Mouse (Mus musculus): ENCODE measurements around the gene Tmeff1.
"Not testable (repeated sequence)": the region's sequence is repeated elsewhere in the genome, so short reads cannot be mapped to it uniquely, and the experiment has no call there.

Gene Tmeff1

GRCm38 (mm10) chr4:48660619-48661575 lies 75.9 kb downstream of the Tmeff1 start:
- DNase-seq (ENCODE audit: low read depth, low spot score): no peak
- Histone ChIP-seq H3K27me3 (ENCODE audit: control insufficient read depth, insufficient read depth, low read length, poor library complexity, severe bottlenecking) (no peaks in the 10 kb centered on the region; the same call in 1 of the 2 replicates), H3K36me3 (ENCODE audit: control insufficient read depth, insufficient read depth, low read length, poor library complexity, severe bottlenecking) (no peaks in the 10 kb centered on the region)

GRCm38 (mm10) chr4:48663271-48663670 lies 78.3 kb downstream of the Tmeff1 start, which contains the start of gene Cavin4:
Gene Cavin4 (plus strand): TSS chr4:48663514.
- Histone ChIP-seq H3K27me3 (ENCODE audit: control insufficient read depth, insufficient read depth, low read length, poor library complexity, severe bottlenecking) (no peaks in the 10 kb centered on the region; the same call in 1 of the 2 replicates), H3K36me3 (ENCODE audit: control insufficient read depth, insufficient read depth, low read length, poor library complexity, severe bottlenecking) (no peaks in the 10 kb centered on the region)
- no peak for DNase-seq (ENCODE audit: low read depth, low spot score)

GRCm38 (mm10) chr4:48664021-48664420 lies 79.0 kb downstream of the Tmeff1 start:
- Histone ChIP-seq H3K27me3 (ENCODE audit: control insufficient read depth, insufficient read depth, low read length, poor library complexity, severe bottlenecking) (no peaks in the 10 kb centered on the region; the same call in 1 of the 2 replicates), H3K36me3 (ENCODE audit: control insufficient read depth, insufficient read depth, low read length, poor library complexity, severe bottlenecking) (no peaks in the 10 kb centered on the region)
- no peak for DNase-seq (ENCODE audit: low read depth, low spot score)

- no peak for DNase-seq (ENCODE audit: low read depth, low spot score)
- no peaks in the 10 kb centered on the region for H3K36me3 ChIP-seq (ENCODE audit: control insufficient read depth, insufficient read depth, low read length, poor library complexity, severe bottlenecking)
Measured at GRCm38 (mm10) chr4:48667279-48667678, 82.3 kb downstream of the Tmeff1 start.

GRCm38 (mm10) chr4:48672915-48673314 lies 87.9 kb downstream of the Tmeff1 start:
- H3K36me3 ChIP-seq (ENCODE audit: control insufficient read depth, insufficient read depth, low read length, poor library complexity, severe bottlenecking): no peaks in the 10 kb centered on the region
- no peak for DNase-seq (ENCODE audit: low read depth, low spot score)
- H3K27me3 ChIP-seq (ENCODE audit: control insufficient read depth, insufficient read depth, low read length, poor library complexity, severe bottlenecking): no peaks in the 10 kb centered on the region

More at GRCm38 (mm10) chr4:48667279-48667678, 82.3 kb downstream of the Tmeff1 start:
- H3K27me3 ChIP-seq (ENCODE audit: control insufficient read depth, insufficient read depth, low read length, poor library complexity, severe bottlenecking): no peaks in the 10 kb centered on the region

GRCm38 (mm10) chr4:48674412-48674811 lies 89.4 kb downstream of the Tmeff1 start:
- no peak for DNase-seq (ENCODE audit: low read depth, low spot score)
- no peaks in the 10 kb centered on the region for H3K27me3 ChIP-seq (ENCODE audit: control insufficient read depth, insufficient read depth, low read length, poor library complexity, severe bottlenecking)
- no peaks in the 10 kb centered on the region for H3K36me3 ChIP-seq (ENCODE audit: control insufficient read depth, insufficient read depth, low read length, poor library complexity, severe bottlenecking)

- DNase-seq (ENCODE audit: low read depth, low spot score): no peak
- Histone ChIP-seq H3K36me3 (ENCODE audit: control insufficient read depth, insufficient read depth, low read length, poor library complexity, severe bottlenecking) (no peaks in the 10 kb centered on the region), H3K27me3 (ENCODE audit: control insufficient read depth, insufficient read depth, low read length, poor library complexity, severe bottlenecking) (no peaks in the 10 kb centered on the region)
Measured at GRCm38 (mm10) chr4:48676570-48677185, 91.7 kb downstream of the Tmeff1 start.

GRCm38 (mm10) chr4:48677276-48677675 lies 92.3 kb downstream of the Tmeff1 start:
- H3K27me3 ChIP-seq (ENCODE audit: control insufficient read depth, insufficient read depth, low read length, poor library complexity, severe bottlenecking): no peaks in the 10 kb centered on the region
- no peak for DNase-seq (ENCODE audit: low read depth, low spot score)
- no peaks in the 10 kb centered on the region for H3K36me3 ChIP-seq (ENCODE audit: control insufficient read depth, insufficient read depth, low read length, poor library complexity, severe bottlenecking)

- DNase-seq (ENCODE audit: low read depth, low spot score): no peak
- H3K27me3 ChIP-seq (ENCODE audit: control insufficient read depth, insufficient read depth, low read length, poor library complexity, severe bottlenecking): no peaks in the 10 kb centered on the region
- H3K36me3 ChIP-seq (ENCODE audit: control insufficient read depth, insufficient read depth, low read length, poor library complexity, severe bottlenecking): no peaks in the 10 kb centered on the region
Measured at GRCm38 (mm10) chr4:48677812-48678211, 92.8 kb downstream of the Tmeff1 start.

GRCm38 (mm10) chr4:48678793-48679192 lies 93.8 kb downstream of the Tmeff1 start:
- Histone ChIP-seq H3K27me3 (ENCODE audit: control insufficient read depth, insufficient read depth, low read length, poor library complexity, severe bottlenecking) (no peaks in the 10 kb centered on the region), H3K36me3 (ENCODE audit: control insufficient read depth, insufficient read depth, low read length, poor library complexity, severe bottlenecking) (no peaks in the 10 kb centered on the region)
- no peak for DNase-seq (ENCODE audit: low read depth, low spot score)

GRCm38 (mm10) chr4:48679728-48680127 lies 94.8 kb downstream of the Tmeff1 start:
- not testable (repeated sequence) for H3K27me3 ChIP-seq (ENCODE audit: control insufficient read depth, insufficient read depth, low read length, poor library complexity, severe bottlenecking); DNase-seq (ENCODE audit: low read depth, low spot score); H3K36me3 ChIP-seq (ENCODE audit: control insufficient read depth, insufficient read depth, low read length, poor library complexity, severe bottlenecking)

GRCm38 (mm10) chr4:48680214-48680613 lies 95.2 kb downstream of the Tmeff1 start:
- Histone ChIP-seq H3K27me3 (ENCODE audit: control insufficient read depth, insufficient read depth, low read length, poor library complexity, severe bottlenecking) (no peaks in the 10 kb centered on the region), H3K36me3 (ENCODE audit: control insufficient read depth, insufficient read depth, low read length, poor library complexity, severe bottlenecking) (no peaks in the 10 kb centered on the region)
- no peak for DNase-seq (ENCODE audit: low read depth, low spot score)

- DNase-seq (ENCODE audit: low read depth, low spot score): peak; percentile 67
- no peaks in the 10 kb centered on the region for H3K27me3 ChIP-seq (ENCODE audit: control insufficient read depth, insufficient read depth, low read length, poor library complexity, severe bottlenecking)
Measured at GRCm38 (mm10) chr4:48680648-48681343, 95.8 kb downstream of the Tmeff1 start.

GRCm38 (mm10) chr4:48683126-48683525 lies 98.2 kb downstream of the Tmeff1 start:
- no peak for DNase-seq (ENCODE audit: low read depth, low spot score)
- Histone ChIP-seq H3K27me3 (ENCODE audit: control insufficient read depth, insufficient read depth, low read length, poor library complexity, severe bottlenecking) (no peaks in the 10 kb centered on the region), H3K36me3 (ENCODE audit: control insufficient read depth, insufficient read depth, low read length, poor library complexity, severe bottlenecking) (no peaks in the 10 kb centered on the region)

More at GRCm38 (mm10) chr4:48680648-48681343, 95.8 kb downstream of the Tmeff1 start:
- no peaks in the 10 kb centered on the region for H3K36me3 ChIP-seq (ENCODE audit: control insufficient read depth, insufficient read depth, low read length, poor library complexity, severe bottlenecking)
